Mouse (Mus musculus): ENCODE measurements around the gene Prkab1. TPM values are rescaled to one million over a fixed set of nuclear protein-coding genes. Genes with fewer than 3 reads are reported as not detected.
A peak's percentile ranks its signal among the peaks of the same experiment; 100 is the strongest.

Prkab1 gene
- total and polyA plus RNA-seq, 2 experiments from 2014 or later: 38.6 to 39.6 TPM

DNA sequence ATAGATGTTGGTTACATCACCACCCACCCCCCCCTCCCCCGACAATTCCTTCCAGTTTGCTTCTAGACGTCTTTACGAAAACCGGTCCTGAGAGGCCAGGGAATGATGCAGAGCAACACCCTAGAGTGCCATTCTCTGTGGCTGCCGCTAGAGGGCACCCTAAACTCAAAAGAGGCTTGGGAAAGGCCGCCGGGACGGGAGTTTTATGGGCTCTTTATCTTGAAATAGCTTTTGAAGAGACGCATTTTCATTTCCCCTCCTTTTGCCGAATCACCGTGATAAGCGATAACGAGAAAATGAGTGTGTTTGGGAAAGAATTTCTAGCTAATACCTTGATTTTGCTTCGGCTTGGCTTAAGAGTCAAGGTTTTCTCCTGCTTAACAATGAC, 6.9 kb upstream of the Prkab1 start:
- no peak overlapping the region for H3K4me3 ChIP-seq (ENCODE audit: low read depth, low read length)
- TF ChIP-seq EP300 (IDR thresholded peaks at IDR 0.05; ENCODE audit: low read depth) (no peak), CTCF (IDR thresholded peaks at IDR 0.05; ENCODE audit: low read depth) (peak; percentile 75)
- ATAC-seq (ENCODE audit: insufficient read depth, low read depth) (no peak), DNase-seq (ENCODE audit: low spot score) (peak; percentile 34)
- H3K36me3 ChIP-seq (replicated peaks; ENCODE audit: control insufficient read depth, insufficient read depth, low read length): no peaks in the 10 kb centered on the region
- 3% methylated on average over 14 of the region's 14 CpGs for WGBS
- no peak overlapping the region for H3K4me2 ChIP-seq (ENCODE audit: low read depth, low read length)
- no peak overlapping the region for H3K27ac ChIP-seq (ENCODE audit: low read depth)
- peaks cover 11% of the 10 kb centered on the region; the same call in 1 of the 2 replicates for H3K27me3 ChIP-seq (ENCODE audit: control insufficient read depth, insufficient read depth, low read length)
- no peaks in the 10 kb centered on the region for H3K9me3 ChIP-seq (replicated peaks; ENCODE audit: control insufficient read depth, low read length)
- no peak overlapping the region for H3K9ac ChIP-seq (replicated peaks; ENCODE audit: low read depth, low read length)
- no peaks in the 10 kb centered on the region for H3K4me1 ChIP-seq (ENCODE audit: control insufficient read depth, insufficient read depth)

DNA sequence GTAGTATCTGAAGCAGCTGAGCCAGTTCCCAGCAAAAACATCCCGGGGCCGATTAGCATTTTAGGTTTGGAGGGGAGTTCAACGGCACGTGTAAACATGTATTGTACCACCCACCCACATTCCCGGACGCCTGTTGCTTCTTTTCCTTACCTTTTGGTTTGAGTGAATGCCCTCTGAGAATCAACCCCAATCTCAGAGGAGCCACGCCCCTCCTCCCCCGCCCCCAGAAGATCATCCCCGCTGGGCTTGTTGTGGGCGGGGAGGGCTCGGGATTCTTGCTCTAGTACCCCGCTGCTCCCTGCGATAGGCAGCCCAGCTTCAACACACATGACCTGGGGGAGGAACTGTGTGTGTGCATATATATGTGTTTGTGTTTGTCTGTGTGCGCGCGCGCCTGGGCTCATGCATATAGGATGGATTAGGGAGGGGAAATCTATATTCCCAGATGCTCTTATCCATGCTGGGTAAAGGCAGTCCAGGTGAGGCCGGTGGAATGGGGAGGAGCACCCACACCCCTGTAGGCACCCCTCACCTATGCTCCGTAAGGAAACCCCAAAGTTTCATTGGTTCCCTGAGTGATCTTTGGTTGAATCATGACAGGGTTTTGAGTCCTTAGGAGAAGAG, 6.4 kb upstream of the Prkab1 start:
- Histone ChIP-seq H3K9me3 (replicated peaks; ENCODE audit: control insufficient read depth, low read length) (no peaks in the 10 kb centered on the region), H3K4me1 (ENCODE audit: control insufficient read depth, insufficient read depth) (no peaks in the 10 kb centered on the region), H3K9ac (replicated peaks; ENCODE audit: low read depth, low read length) (no peak overlapping the region), H3K36me3 (replicated peaks; ENCODE audit: control insufficient read depth, insufficient read depth, low read length) (no peaks in the 10 kb centered on the region), H3K4me3 (ENCODE audit: low read depth, low read length) (no peak overlapping the region), H3K27me3 (ENCODE audit: control insufficient read depth, insufficient read depth, low read length) (peaks cover 11% of the 10 kb centered on the region; the same call in 1 of the 2 replicates), H3K27ac (ENCODE audit: low read depth) (no peak overlapping the region), H3K4me2 (ENCODE audit: low read depth, low read length) (no peak overlapping the region)
- TF ChIP-seq EP300 (IDR thresholded peaks at IDR 0.05; ENCODE audit: low read depth): no peak
- TF ChIP-seq CTCF (IDR thresholded peaks at IDR 0.05; ENCODE audit: low read depth): no peak
- ATAC-seq (ENCODE audit: insufficient read depth, low read depth) (0 out of 2 replicates have a peak, but pooled peaks have one; percentile 22), DNase-seq (ENCODE audit: low spot score) (no peak)
- 9% methylated on average over 19 of the region's 19 CpGs for WGBS

DNA sequence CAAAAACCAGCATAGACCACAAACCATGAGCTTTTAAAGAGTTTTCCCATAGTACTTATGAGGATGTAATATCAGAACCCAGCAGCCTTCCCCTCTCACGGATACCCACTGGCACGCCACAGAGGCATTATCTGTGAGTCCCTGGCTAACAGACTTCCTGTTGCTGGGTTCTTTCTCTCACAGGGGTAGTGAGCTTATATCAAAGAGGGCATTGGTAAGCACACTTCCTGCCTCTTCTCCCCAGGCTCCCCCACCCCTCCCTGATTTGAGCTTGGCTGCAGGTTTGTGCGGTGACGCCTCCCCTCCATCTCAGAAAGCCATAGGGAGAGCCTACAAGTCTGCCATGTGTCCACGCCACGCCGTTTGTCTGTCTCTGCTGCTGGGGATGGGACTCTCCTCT, 4.8 kb upstream of the Prkab1 start:
- WGBS: 45% methylated on average over 7 of the region's 7 CpGs
- TF ChIP-seq EP300 (IDR thresholded peaks at IDR 0.05; ENCODE audit: low read depth) (no peak), CTCF (IDR thresholded peaks at IDR 0.05; ENCODE audit: low read depth) (no peak)
- Histone ChIP-seq H3K9ac (replicated peaks; ENCODE audit: low read depth, low read length) (no peak overlapping the region), H3K4me1 (ENCODE audit: control insufficient read depth, insufficient read depth) (no peaks in the 10 kb centered on the region), H3K9me3 (replicated peaks; ENCODE audit: control insufficient read depth, low read length) (no peaks in the 10 kb centered on the region), H3K4me2 (ENCODE audit: low read depth, low read length) (no peak overlapping the region; the same call in 1 of the 2 replicates), H3K27me3 (ENCODE audit: control insufficient read depth, insufficient read depth, low read length) (peaks cover 11% of the 10 kb centered on the region; the same call in 1 of the 2 replicates), H3K4me3 (ENCODE audit: low read depth, low read length) (no peak overlapping the region; the same call in 1 of the 2 replicates), H3K27ac (ENCODE audit: low read depth) (no peak overlapping the region), H3K36me3 (replicated peaks; ENCODE audit: control insufficient read depth, insufficient read depth, low read length) (no peaks in the 10 kb centered on the region)
- no peak for DNase-seq (ENCODE audit: low spot score)
- ATAC-seq (ENCODE audit: insufficient read depth, low read depth): no peak

DNA sequence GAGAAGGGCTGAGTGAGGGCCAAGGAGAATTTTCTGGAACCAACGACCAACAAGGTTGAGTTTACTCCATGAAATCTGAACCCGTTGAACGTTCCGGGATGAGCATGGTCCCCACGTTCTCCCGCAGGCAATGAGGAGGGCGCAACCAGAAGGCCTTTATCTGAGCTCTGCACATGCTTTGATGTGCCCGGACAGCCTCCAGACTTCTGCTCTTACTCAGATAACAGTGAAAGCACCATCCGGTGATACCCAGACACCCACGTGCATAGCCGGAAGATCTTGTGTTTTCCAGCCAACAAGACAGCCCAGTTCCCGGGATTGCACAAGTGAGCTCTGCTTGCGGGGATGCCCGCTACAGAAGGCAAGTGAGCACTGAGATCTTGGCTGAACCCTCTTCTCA, 2.3 kb upstream of the Prkab1 start:
- 45% methylated on average over 14 of the region's 14 CpGs for WGBS
- no peak overlapping the region for H3K27ac ChIP-seq (ENCODE audit: low read depth)

DNA sequence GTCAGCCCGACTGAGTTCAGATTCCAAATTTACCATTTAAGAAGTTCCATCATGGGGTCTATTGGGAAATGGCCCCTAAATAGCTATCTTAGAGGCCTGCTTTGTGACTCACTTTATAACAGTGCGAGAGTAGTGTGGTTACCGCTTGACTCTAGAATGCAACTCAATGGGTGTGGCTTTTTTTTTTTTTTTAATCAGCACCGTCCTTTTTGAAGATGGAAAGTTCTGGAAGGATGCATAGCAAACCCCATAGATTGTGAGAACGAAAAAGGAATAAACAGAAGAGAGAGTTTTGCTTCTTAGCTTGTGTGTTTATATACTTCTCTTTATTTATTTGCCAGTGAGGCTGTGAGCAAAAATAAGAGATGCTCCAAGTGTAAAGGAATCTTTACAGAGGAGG, 1.8 kb upstream of the Prkab1 start:
- peaks cover 9% of the 10 kb centered on the region for H3K36me3 ChIP-seq (replicated peaks; ENCODE audit: control insufficient read depth, insufficient read depth, low read length)
- no peak overlapping the region for H3K27ac ChIP-seq (ENCODE audit: low read depth)
- 80% methylated on average over 5 of the region's 5 CpGs for WGBS
- no peaks in the 10 kb centered on the region for H3K9me3 ChIP-seq (replicated peaks; ENCODE audit: control insufficient read depth, low read length)
- TF ChIP-seq CTCF (IDR thresholded peaks at IDR 0.05; ENCODE audit: low read depth) (no peak), EP300 (IDR thresholded peaks at IDR 0.05; ENCODE audit: low read depth) (no peak)
- H3K9ac ChIP-seq (replicated peaks; ENCODE audit: low read depth, low read length): no peak overlapping the region
- no peak for ATAC-seq (ENCODE audit: insufficient read depth, low read depth)
- no peak overlapping the region for H3K4me2 ChIP-seq (ENCODE audit: low read depth, low read length)
- H3K27me3 ChIP-seq (ENCODE audit: control insufficient read depth, insufficient read depth, low read length): peaks cover 11% of the 10 kb centered on the region; the same call in 1 of the 2 replicates
- no peaks in the 10 kb centered on the region; the same call in 1 of the 2 replicates for H3K4me1 ChIP-seq (ENCODE audit: control insufficient read depth, insufficient read depth)
- no peak for DNase-seq (ENCODE audit: low spot score)
- H3K4me3 ChIP-seq (ENCODE audit: low read depth, low read length): no peak overlapping the region

More for the DNA sequence above, 2.3 kb upstream of the Prkab1 start:
- Histone ChIP-seq H3K27me3 (ENCODE audit: control insufficient read depth, insufficient read depth, low read length) (peaks cover 11% of the 10 kb centered on the region; the same call in 1 of the 2 replicates), H3K4me3 (ENCODE audit: low read depth, low read length) (no peak overlapping the region), H3K4me2 (ENCODE audit: low read depth, low read length) (no peak overlapping the region), H3K4me1 (ENCODE audit: control insufficient read depth, insufficient read depth) (no peaks in the 10 kb centered on the region; the same call in 1 of the 2 replicates), H3K36me3 (replicated peaks; ENCODE audit: control insufficient read depth, insufficient read depth, low read length) (peaks cover 4% of the 10 kb centered on the region; the same call in 1 of the 2 replicates), H3K9me3 (replicated peaks; ENCODE audit: control insufficient read depth, low read length) (no peaks in the 10 kb centered on the region), H3K9ac (replicated peaks; ENCODE audit: low read depth, low read length) (no peak overlapping the region)
- TF ChIP-seq EP300 (IDR thresholded peaks at IDR 0.05; ENCODE audit: low read depth) (no peak), CTCF (IDR thresholded peaks at IDR 0.05; ENCODE audit: low read depth) (no peak)
- DNase-seq (ENCODE audit: low spot score) (peak; percentile 24), ATAC-seq (ENCODE audit: insufficient read depth, low read depth) (no peak)
